Mouse (Mus musculus) forebrain, embryonic 16.5 days (tissue): ENCODE measurements around the gene Mtap. TPM values are rescaled to one million over a fixed set of nuclear protein-coding genes. Genes with fewer than 3 reads are reported as not detected.

Experiments used
- polyA plus RNA-seq: library from polyadenylated mRNA; unstranded; fragments of >200 nt; fragmentation: Nextera tagmentation; extraction: Ambion mirVana; gene quantifications from 2 replicates; pipeline ENCODE4 v1.2.1, GENCODE M21; 2015

The Mtap gene
- polyA plus RNA-seq, 1 experiment from 2014 or later, result 24.8 TPM

Other genes starting within 250 kb of the Mtap start
- gene Cdkn2a, start 157.5 kb downstream of the Mtap start, polyA plus RNA-seq, result not detected in 2 replicates
- 0.46 and 0.54 TPM in 2 replicates for gene Cdkn2b, start 173.9 kb downstream of the Mtap start, polyA plus RNA-seq